In the genomic region with DNA sequence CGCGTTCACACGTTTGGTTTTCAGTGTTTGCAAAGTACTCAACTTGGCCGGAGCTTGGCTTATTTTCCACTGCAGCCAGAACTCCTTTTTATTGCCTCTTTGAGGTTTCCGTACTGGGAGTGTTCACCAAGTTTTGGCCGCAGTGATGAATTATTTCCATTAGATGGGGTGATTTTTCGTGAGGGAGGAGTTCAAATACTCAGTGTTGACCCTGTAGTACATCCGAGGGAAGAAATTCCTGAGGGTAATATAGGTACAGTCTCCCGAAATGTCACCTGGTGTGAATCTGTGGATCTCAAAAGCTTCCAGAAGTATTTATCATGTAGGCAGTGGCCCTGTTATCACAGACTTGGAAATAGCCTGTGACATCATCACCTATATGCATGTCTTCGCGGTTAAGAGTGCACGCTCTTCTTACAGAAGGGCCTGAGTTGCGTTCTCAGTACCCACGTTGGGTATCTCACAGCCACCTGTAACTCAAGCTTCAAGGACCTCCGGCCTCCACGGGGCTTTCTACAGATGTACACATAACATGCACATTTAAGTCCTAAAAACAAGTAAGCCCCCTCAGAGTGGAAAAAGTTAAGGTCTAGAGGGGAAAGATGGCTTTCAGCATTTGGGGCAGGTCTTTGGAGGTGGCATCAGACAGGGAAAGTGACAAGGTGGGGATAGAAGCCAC, we compare ENCODE assay signal across 8 mouse cellular contexts. TPM values are rescaled to one million over a fixed set of nuclear protein-coding genes. Genes with fewer than 3 reads are reported as not detected.
A peak's percentile ranks its signal among the peaks of the same experiment; 100 is the strongest.
DNase-seq lines count a peak whose midpoint lies in the region; ATAC-seq and TF ChIP-seq lines count a peak whose summit lies in the region.

No protein-coding gene starts in this region.

- no peak for TF ChIP-seq POLR2A in myocyte (IDR thresholded peaks at IDR 0.05; ENCODE audit: insufficient read length, low read depth)

- WGBS in kidney, postnatal 0 days: 38% methylated on average over 16 of the region's 16 CpGs
- WGBS in embryonic facial prominence, embryonic 13.5 days: 48% methylated on average over 16 of the region's 16 CpGs
- 50% methylated on average over 16 of the region's 16 CpGs for WGBS in hindbrain, postnatal 0 days

- no peak for ATAC-seq in kidney, postnatal 0 days (replicated peaks; ENCODE audit: low FRiP score, low read depth)
- ATAC-seq in embryonic facial prominence, embryonic 13.5 days (ENCODE audit: insufficient number of reproducible peaks, insufficient read depth, low FRiP score, low TSS enrichment, low read depth): no peak
- ATAC-seq in hindbrain, postnatal 0 days: no peak

- H3K27me3 ChIP-seq in kidney, postnatal 0 days (ENCODE audit: insufficient read depth, low read length): no peaks in the 10 kb centered on the region
- H3K27me3 ChIP-seq in embryonic facial prominence, embryonic 13.5 days: no peaks in the 10 kb centered on the region
- no peaks in the 10 kb centered on the region for H3K27me3 ChIP-seq in hindbrain, postnatal 0 days (ENCODE audit: insufficient read depth, low read length)
- no peaks in the 10 kb centered on the region for H3K27me3 ChIP-seq in myocyte (ENCODE audit: control insufficient read depth, insufficient read depth, insufficient read length)

- 0 out of 2 replicates have a peak overlapping the region, but pooled peaks have one; percentile 27 for H3K9ac ChIP-seq in kidney, postnatal 0 days (ENCODE audit: low read depth, low read length)
- H3K9ac ChIP-seq in embryonic facial prominence, embryonic 13.5 days: peak overlapping the region; percentile 44
- H3K9ac ChIP-seq in hindbrain, postnatal 0 days (replicated peaks; ENCODE audit: low read length): peak overlapping the region; percentile 18; the same call in 1 of the 2 replicates

- peak overlapping the region; percentile 97 for H3K27ac ChIP-seq in kidney, postnatal 0 days
- H3K27ac ChIP-seq in embryonic facial prominence, embryonic 13.5 days: peak overlapping the region; percentile 98
- peak overlapping the region; percentile 99 for H3K27ac ChIP-seq in hindbrain, postnatal 0 days

- peak overlapping the region; percentile 30 for H3K4me3 ChIP-seq in kidney, postnatal 0 days (replicated peaks; ENCODE audit: low read depth, low read length)
- peak overlapping the region; percentile 97 for H3K4me3 ChIP-seq in embryonic facial prominence, embryonic 13.5 days
- H3K4me3 ChIP-seq in hindbrain, postnatal 0 days (ENCODE audit: low read length): peak overlapping the region; percentile 93
- peak overlapping the region; percentile 93 for H3K4me3 ChIP-seq in myocyte

- H3K36me3 ChIP-seq in kidney, postnatal 0 days (ENCODE audit: insufficient read depth, low read length): no peaks in the 10 kb centered on the region
- H3K36me3 ChIP-seq in embryonic facial prominence, embryonic 13.5 days: no peaks in the 10 kb centered on the region
- H3K36me3 ChIP-seq in hindbrain, postnatal 0 days (ENCODE audit: insufficient read depth, low read length): no peaks in the 10 kb centered on the region
- H3K36me3 ChIP-seq in myocyte (ENCODE audit: control insufficient read depth, insufficient read depth): no peaks in the 10 kb centered on the region

- no peak for DNase-seq in kidney, postnatal 0 days (ENCODE audit: low spot score)
- no peak for DNase-seq in kidney, postnatal 4 days
- DNase-seq in hindbrain, postnatal 0 days (ENCODE audit: low spot score): no peak
- no peak for DNase-seq in urinary bladder, adult 2 months (ENCODE audit: low spot score)
- no peak for DNase-seq in embryo, embryonic 11 days
- no peak for DNase-seq in spleen, adult 12 weeks (ENCODE audit: low spot score)

- peaks cover 5% of the 10 kb centered on the region for H3K79me2 ChIP-seq in myocyte (ENCODE audit: control insufficient read depth, insufficient read depth)

- peak overlapping the region; percentile 91 for H3K4me2 ChIP-seq in kidney, postnatal 0 days (ENCODE audit: low read length)
- peak overlapping the region; percentile 91 for H3K4me2 ChIP-seq in embryonic facial prominence, embryonic 13.5 days
- H3K4me2 ChIP-seq in hindbrain, postnatal 0 days (ENCODE audit: low read depth, low read length): peak overlapping the region; percentile 94
- H3K4me2 ChIP-seq in myocyte (ENCODE audit: low read depth): peak overlapping the region; percentile 85

- H3K9me3 ChIP-seq in kidney, postnatal 0 days (replicated peaks; ENCODE audit: low read length): no peaks in the 10 kb centered on the region
- H3K9me3 ChIP-seq in embryonic facial prominence, embryonic 13.5 days: no peaks in the 10 kb centered on the region
- H3K9me3 ChIP-seq in hindbrain, postnatal 0 days (ENCODE audit: low read length): no peaks in the 10 kb centered on the region

- H3K4me1 ChIP-seq in kidney, postnatal 0 days (replicated peaks; ENCODE audit: insufficient read depth, low read length): peaks cover 12% of the 10 kb centered on the region; the same call in 1 of the 2 replicates
- peaks cover 31% of the 10 kb centered on the region for H3K4me1 ChIP-seq in embryonic facial prominence, embryonic 13.5 days
- H3K4me1 ChIP-seq in hindbrain, postnatal 0 days (ENCODE audit: insufficient read depth, low read length): peaks cover 9% of the 10 kb centered on the region

- TF ChIP-seq CTCF in kidney, postnatal 0 days (IDR thresholded peaks at IDR 0.05; ENCODE audit: low read depth): peak; percentile 15; the same call in 1 of the 2 replicates
- TF ChIP-seq CTCF in hindbrain, postnatal 0 days (IDR thresholded peaks at IDR 0.05; ENCODE audit: low read depth): no peak

- no peak overlapping the region for H3ac ChIP-seq in myocyte (ENCODE audit: control insufficient read depth, insufficient read length)

TF ChIP-seq in myocyte, 11 proteins besides CTCF, POLR2A, EP300 and RAD21:
- no peak for TF ChIP-seq E2F4 (IDR thresholded peaks at IDR 0.05; ENCODE audit: insufficient read depth)
- TF ChIP-seq TCF3 (IDR thresholded peaks at IDR 0.05; ENCODE audit: insufficient read length, low read depth): no peak
- no peak for TF ChIP-seq MYOG (IDR thresholded peaks at IDR 0.05; ENCODE audit: control insufficient read depth in 1 of 3, insufficient read depth in 1 of 3, insufficient read length in 2 of 3, low read depth in 2 of 3)
- no peak for TF ChIP-seq CEBPB (IDR thresholded peaks at IDR 0.05; ENCODE audit: insufficient read depth, poor library complexity, severe bottlenecking)
- TF ChIP-seq USF1 (IDR thresholded peaks at IDR 0.05; ENCODE audit: low read depth): no peak
- TF ChIP-seq POLR2AphosphoS2 (IDR thresholded peaks at IDR 0.05; ENCODE audit: insufficient read length, low read depth): no peak
- TF ChIP-seq MAX (IDR thresholded peaks at IDR 0.05; ENCODE audit: low read depth): no peak
- TF ChIP-seq TCF12 (IDR thresholded peaks at IDR 0.05; ENCODE audit: insufficient read depth, poor library complexity, severe bottlenecking): no peak
- TF ChIP-seq SRF (IDR thresholded peaks at IDR 0.05; ENCODE audit: control insufficient read depth, insufficient read length, low read depth): no peak
- no peak for TF ChIP-seq MYOD1 (IDR thresholded peaks at IDR 0.05; ENCODE audit: control insufficient read depth in 1 of 3, insufficient read length in 2 of 3, low read depth in 2 of 3)
- no peak for TF ChIP-seq REST (IDR thresholded peaks at IDR 0.05; ENCODE audit: insufficient read depth, insufficient read length)

RNA-seq across cellular contexts. Expression of gene Mxi1, which starts 4.4 kb away (rescaled TPM):
- 51.9 and 55.0 TPM in 2 replicates for polyA plus RNA-seq in kidney, postnatal 0 days (2015; fragmentation: Nextera tagmentation; extraction: Ambion mirVana)
- 26.5 and 40.3 TPM in 2 replicates for polyA plus RNA-seq in embryonic facial prominence, embryonic 13.5 days (2015; fragmentation: Nextera tagmentation; extraction: Ambion mirVana)
- 41.9 and 44.5 TPM in 2 replicates for total RNA-seq in hindbrain, postnatal 0 days (2014; rRNA removed)
- polyA plus RNA-seq in hindbrain, postnatal 0 days (2015; fragmentation: Nextera tagmentation; extraction: Ambion mirVana): 47.7 and 51.5 TPM in 2 replicates
- polyA plus RNA-seq in myocyte (2012; fragmentation: generic; extraction: Trizol): 11.9 TPM
- polyA plus RNA-seq in urinary bladder, adult 2 months (2012; rRNA removed): 37.6 and 43.3 TPM in 2 replicates

RNA-seq across cellular contexts. Expression of gene Gm10197, which starts 56.9 kb away (rescaled TPM):
- not detected in 2 replicates for polyA plus RNA-seq in kidney, postnatal 0 days (2015; fragmentation: Nextera tagmentation; extraction: Ambion mirVana)
- not detected in 2 replicates for polyA plus RNA-seq in embryonic facial prominence, embryonic 13.5 days (2015; fragmentation: Nextera tagmentation; extraction: Ambion mirVana)
- not detected in 2 replicates for total RNA-seq in hindbrain, postnatal 0 days (2014; rRNA removed)
- polyA plus RNA-seq in hindbrain, postnatal 0 days (2015; fragmentation: Nextera tagmentation; extraction: Ambion mirVana): not detected in 2 replicates
- not detected for polyA plus RNA-seq in myocyte (2012; fragmentation: generic; extraction: Trizol)
- polyA plus RNA-seq in urinary bladder, adult 2 months (2012; rRNA removed): not detected in 2 replicates

Comparison
In these comparisons a context has a peak if more than half of its experiments do, and no peak if none do; other contexts are left out.
1. H3K4me3 ChIP-seq: peak in every context shown above with its lines; median percentile 97 in embryonic facial prominence, embryonic 13.5 days; 93 in hindbrain, postnatal 0 days; 93 in myocyte; 30 in kidney, postnatal 0 days.